Mouse (Mus musculus) limb, embryonic 15.5 days (tissue): ENCODE measurements around the gene Slc28a1. TPM values are rescaled to one million over a fixed set of nuclear protein-coding genes. Genes with fewer than 3 reads are reported as not detected.

Experiments used
- ATAC-seq: fragments of 200-750 bp; cut with Nextera tagmentation; 2 replicates; pipeline ENCODE4 v1.8.0; 2017; ENCODE audit warnings: low read depth, moderate TSS enrichment; ENCODE audit not compliant: insufficient number of reproducible peaks, low FRiP score, low TSS enrichment
- H3K27ac ChIP-seq: fragments of 300-500 bp; sonication (generic); 2 replicates; pipeline ENCODE4 v1.5.1; 2015; ENCODE audit warnings: moderate library complexity, mild to moderate bottlenecking, inconsistent platforms
- H3K27me3 ChIP-seq: fragments of 300-500 bp; sonication (generic); 2 replicates; pipeline ENCODE4 v1.6.1; 2015; ENCODE audit warnings: inconsistent platforms
- H3K36me3 ChIP-seq: fragments of 300-500 bp; sonication (generic); 2 replicates; pipeline ENCODE4 v1.6.1; 2015; ENCODE audit warnings: inconsistent platforms
- H3K4me1 ChIP-seq: fragments of 300-500 bp; sonication (generic); 2 replicates; pipeline ENCODE4 v1.6.1; 2015; ENCODE audit warnings: inconsistent platforms
- H3K4me2 ChIP-seq: fragments of 300-500 bp; sonication (generic); 2 replicates; pipeline ENCODE4 v1.6.1; 2015; ENCODE audit warnings: mild to moderate bottlenecking, inconsistent platforms
- H3K4me3 ChIP-seq: fragments of 300-500 bp; sonication (generic); 2 replicates; pipeline ENCODE4 v1.5.1; 2015; ENCODE audit warnings: mild to moderate bottlenecking, inconsistent platforms
- H3K9ac ChIP-seq: fragments of 300-500 bp; sonication (generic); 2 replicates; pipeline ENCODE4 v1.6.1; 2015; ENCODE audit warnings: inconsistent platforms
- H3K9me3 ChIP-seq: fragments of 300-500 bp; sonication (generic); 2 replicates; pipeline ENCODE4 v1.6.1; 2016; ENCODE audit warnings: inconsistent platforms
- WGBS: fragments of 180-500 bp; shearing (Covaris S2); methylation state at CpG from one replicate; pipeline ENCODE4 v1.1.7; 2015; 5-methylcytosine and 5-hydroxymethylcytosine counted together
- polyA plus RNA-seq: library from polyadenylated mRNA; unstranded; fragments of >200 nt; fragmentation: Nextera tagmentation; extraction: Ambion mirVana; gene quantifications from 2 replicates; pipeline ENCODE4 v1.2.1, GENCODE M21; 2015

Gene Slc28a1
- polyA plus RNA-seq, 1 experiment from 2014 or later = 0.06 TPM

- Histone ChIP-seq H3K4me1 (no peaks in the 10 kb centered on the region), H3K27ac (no peak overlapping the region), H3K9ac (no peak overlapping the region), H3K9me3 (no peaks in the 10 kb centered on the region), H3K4me2 (no peak overlapping the region), H3K4me3 (no peak overlapping the region), H3K36me3 (no peaks in the 10 kb centered on the region), H3K27me3 (no peaks in the 10 kb centered on the region)
- 92% methylated on average over 7 of the region's 7 CpGs for WGBS
- ATAC-seq = no peak
Measured at GRCm38 (mm10) chr7:81102854-81103253, 11.7 kb upstream of the Slc28a1 start.

- H3K4me1 ChIP-seq = peaks cover 10% of the 10 kb centered on the region; the same call in 1 of the 2 replicates
- no peak overlapping the region for H3K9ac ChIP-seq
- no peak for ATAC-seq
- H3K4me2 ChIP-seq = no peak overlapping the region
- WGBS = 57% methylated on average over 4 of the region's 4 CpGs
- H3K27me3 ChIP-seq = no peaks in the 10 kb centered on the region
- no peak overlapping the region for H3K27ac ChIP-seq
- no peaks in the 10 kb centered on the region for H3K9me3 ChIP-seq
- no peaks in the 10 kb centered on the region for H3K36me3 ChIP-seq
- H3K4me3 ChIP-seq = no peak overlapping the region
Measured at GRCm38 (mm10) chr7:81105525-81105924, 9.1 kb upstream of the Slc28a1 start.

GRCm38 (mm10) chr7:81108226-81108625, 6.4 kb upstream of the Slc28a1 start:
- Histone ChIP-seq H3K36me3 (no peaks in the 10 kb centered on the region), H3K4me2 (no peak overlapping the region), H3K4me3 (no peak overlapping the region), H3K27me3 (no peaks in the 10 kb centered on the region), H3K4me1 (peaks cover 10% of the 10 kb centered on the region; the same call in 1 of the 2 replicates), H3K9ac (no peak overlapping the region), H3K9me3 (no peaks in the 10 kb centered on the region), H3K27ac (no peak overlapping the region)
- 85% methylated on average over 5 of the region's 5 CpGs for WGBS
- no peak for ATAC-seq

- H3K4me3 ChIP-seq = no peak overlapping the region
- no peak overlapping the region for H3K4me2 ChIP-seq
- 51% methylated on average over 9 of the region's 9 CpGs for WGBS
- H3K27ac ChIP-seq = peak overlapping the region; percentile 11; the same call in 1 of the 2 replicates
- no peaks in the 10 kb centered on the region for H3K9me3 ChIP-seq
- H3K36me3 ChIP-seq = no peaks in the 10 kb centered on the region
- H3K27me3 ChIP-seq = no peaks in the 10 kb centered on the region
- H3K9ac ChIP-seq = no peak overlapping the region
- peaks cover 16% of the 10 kb centered on the region for H3K4me1 ChIP-seq
- peak; percentile 54; the same call in 1 of the 2 replicates for ATAC-seq
Measured at GRCm38 (mm10) chr7:81109717-81110651, 4.6 kb upstream of the Slc28a1 start.

GRCm38 (mm10) chr7:81110791-81111190, 3.8 kb upstream of the Slc28a1 start:
- Histone ChIP-seq H3K4me1 (peaks cover 17% of the 10 kb centered on the region), H3K9ac (no peak overlapping the region), H3K4me2 (no peak overlapping the region), H3K27me3 (no peaks in the 10 kb centered on the region), H3K27ac (no peak overlapping the region), H3K36me3 (no peaks in the 10 kb centered on the region), H3K4me3 (no peak overlapping the region), H3K9me3 (no peaks in the 10 kb centered on the region)
- 84% methylated on average over 4 of the region's 4 CpGs for WGBS
- ATAC-seq = no peak

GRCm38 (mm10) chr7:81111729-81112128, 2.9 kb upstream of the Slc28a1 start:
- H3K27me3 ChIP-seq = no peaks in the 10 kb centered on the region
- H3K9ac ChIP-seq = no peak overlapping the region
- peaks cover 17% of the 10 kb centered on the region for H3K4me1 ChIP-seq
- 91% methylated on average over 2 of the region's 2 CpGs for WGBS
- H3K27ac ChIP-seq = no peak overlapping the region
- no peak overlapping the region for H3K4me2 ChIP-seq
- no peak overlapping the region for H3K4me3 ChIP-seq
- no peaks in the 10 kb centered on the region for H3K9me3 ChIP-seq
- ATAC-seq = no peak
- H3K36me3 ChIP-seq = no peaks in the 10 kb centered on the region

GRCm38 (mm10) chr7:81112686-81113360, 1.8 kb upstream of the Slc28a1 start:
- Histone ChIP-seq H3K4me1 (peaks cover 17% of the 10 kb centered on the region), H3K36me3 (no peaks in the 10 kb centered on the region), H3K9ac (no peak overlapping the region), H3K27me3 (no peaks in the 10 kb centered on the region), H3K4me2 (no peak overlapping the region), H3K27ac (no peak overlapping the region), H3K4me3 (no peak overlapping the region), H3K9me3 (no peaks in the 10 kb centered on the region)
- 45% methylated on average over 6 of the region's 6 CpGs for WGBS
- ATAC-seq = no peak

- Histone ChIP-seq H3K9ac (no peak overlapping the region), H3K4me3 (no peak overlapping the region), H3K27me3 (no peaks in the 10 kb centered on the region), H3K9me3 (no peaks in the 10 kb centered on the region), H3K4me1 (peaks cover 11% of the 10 kb centered on the region; the same call in 1 of the 2 replicates), H3K4me2 (no peak overlapping the region), H3K36me3 (no peaks in the 10 kb centered on the region), H3K27ac (no peak overlapping the region)
- 36% methylated on average over 3 of the region's 3 CpGs for WGBS
- ATAC-seq = no peak
Measured at GRCm38 (mm10) chr7:81121099-81121498, 6.5 kb downstream of the Slc28a1 start.

- H3K4me2 ChIP-seq = no peak overlapping the region
- ATAC-seq = no peak
- no peak overlapping the region for H3K4me3 ChIP-seq
- H3K9ac ChIP-seq = no peak overlapping the region
- 71% methylated on average over 2 of the region's 2 CpGs for WGBS
- H3K36me3 ChIP-seq = no peaks in the 10 kb centered on the region
- peaks cover 11% of the 10 kb centered on the region; the same call in 1 of the 2 replicates for H3K4me1 ChIP-seq
- no peak overlapping the region for H3K27ac ChIP-seq
- no peaks in the 10 kb centered on the region for H3K9me3 ChIP-seq
- no peaks in the 10 kb centered on the region for H3K27me3 ChIP-seq
Measured at GRCm38 (mm10) chr7:81122808-81123207, 8.2 kb downstream of the Slc28a1 start.

GRCm38 (mm10) chr7:81123553-81123952, 9.0 kb downstream of the Slc28a1 start:
- H3K27ac ChIP-seq = no peak overlapping the region
- no peaks in the 10 kb centered on the region for H3K9me3 ChIP-seq
- no peak for ATAC-seq
- peaks cover 11% of the 10 kb centered on the region; the same call in 1 of the 2 replicates for H3K4me1 ChIP-seq
- no peak overlapping the region for H3K9ac ChIP-seq
- no peak overlapping the region for H3K4me2 ChIP-seq
- H3K27me3 ChIP-seq = no peaks in the 10 kb centered on the region
- 89% methylated on average over 5 of the region's 5 CpGs for WGBS
- H3K36me3 ChIP-seq = no peaks in the 10 kb centered on the region
- no peak overlapping the region for H3K4me3 ChIP-seq

- no peak overlapping the region for H3K27ac ChIP-seq
- H3K4me1 ChIP-seq = peaks cover 11% of the 10 kb centered on the region; the same call in 1 of the 2 replicates
- WGBS = 81% methylated on average over 8 of the region's 8 CpGs
Measured at GRCm38 (mm10) chr7:81124773-81125172, 10.2 kb downstream of the Slc28a1 start.

More at GRCm38 (mm10) chr7:81124773-81125172, 10.2 kb downstream of the Slc28a1 start:
- Histone ChIP-seq H3K4me3 (no peak overlapping the region), H3K36me3 (no peaks in the 10 kb centered on the region), H3K27me3 (no peaks in the 10 kb centered on the region), H3K9ac (no peak overlapping the region), H3K4me2 (no peak overlapping the region), H3K9me3 (no peaks in the 10 kb centered on the region)
- ATAC-seq = no peak
